Mouse (Mus musculus): ENCODE data around the gene Mrpl51.
A peak's percentile ranks its signal among the peaks of the same experiment; 100 is the strongest.

Gene Mrpl51

GRCm38 (mm10) chr6:125192016-125192714, 564 bp downstream of the Mrpl51 start:
- peak; percentile 92 for DNase-seq (ENCODE audit: low read depth, low spot score)

DNA sequence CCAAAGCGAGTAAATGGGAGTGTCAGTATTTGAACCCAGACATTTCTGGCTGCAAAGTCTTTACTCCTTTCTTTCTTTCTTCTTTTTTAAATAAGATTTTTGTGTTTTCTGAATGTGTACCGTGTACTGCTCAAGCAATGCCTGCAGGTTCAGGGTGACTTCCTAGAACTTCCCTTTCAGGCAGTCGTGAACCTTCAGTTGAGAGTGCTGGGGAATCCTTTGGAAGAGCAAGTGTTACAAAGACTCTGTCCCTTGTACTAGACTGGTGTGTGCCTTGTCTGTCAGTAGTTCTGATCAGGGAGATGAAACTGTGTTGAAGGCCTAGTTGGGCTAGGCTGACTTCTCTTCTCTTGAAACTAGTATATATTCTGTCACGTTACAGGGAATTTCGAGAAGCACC, 1.2 kb downstream of the Mrpl51 start:
- no peak for DNase-seq (ENCODE audit: low read depth, low spot score)

DNA sequence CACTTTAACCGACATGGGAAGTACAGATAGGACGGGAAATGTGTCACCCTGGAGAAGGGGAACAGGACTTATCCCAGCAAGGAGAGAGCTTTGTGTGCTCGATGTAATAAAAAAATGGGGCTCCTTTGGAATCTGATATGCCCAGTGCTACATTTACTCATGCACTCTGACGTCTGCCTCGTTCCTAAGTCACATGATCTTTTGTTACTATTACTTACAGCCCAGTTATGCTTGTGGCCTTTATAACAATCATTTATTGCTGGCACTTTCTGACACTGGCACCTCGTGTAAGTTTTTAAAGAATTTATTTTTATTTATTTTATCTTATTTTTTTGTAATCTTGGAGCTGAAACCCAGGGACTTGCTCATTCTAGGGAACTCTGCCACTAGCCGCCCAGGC, 1.8 kb downstream of the Mrpl51 start:
- DNase-seq (ENCODE audit: low read depth, low spot score): no peak

GRCm38 (mm10) chr6:125195541-125196075, 4.0 kb downstream of the Mrpl51 start:
- DNase-seq (ENCODE audit: low read depth, low spot score): no peak

GRCm38 (mm10) chr6:125196301-125196700, 4.7 kb downstream of the Mrpl51 start:
- no peak for DNase-seq (ENCODE audit: low read depth, low spot score)

DNA sequence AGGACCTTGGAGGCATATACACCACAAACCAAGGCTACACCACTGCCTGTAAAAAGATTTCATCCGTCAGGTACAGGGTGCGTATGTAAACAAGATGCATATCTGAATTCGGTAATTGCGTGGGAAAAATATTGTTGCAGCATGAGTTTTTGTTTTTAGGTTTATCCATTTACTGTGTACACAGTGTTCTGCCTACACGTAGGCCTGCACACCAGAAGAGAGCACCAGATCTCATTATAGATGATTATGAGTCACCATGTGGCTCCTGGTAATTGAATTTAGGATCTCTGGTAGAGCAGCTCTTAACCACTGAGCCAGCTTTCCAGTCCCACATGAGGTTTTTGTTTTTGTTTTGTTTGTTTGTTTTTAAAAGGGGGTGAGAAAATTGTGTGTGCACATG, 5.6 kb downstream of the Mrpl51 start:
- DNase-seq (ENCODE audit: low read depth, low spot score): no peak

DNA sequence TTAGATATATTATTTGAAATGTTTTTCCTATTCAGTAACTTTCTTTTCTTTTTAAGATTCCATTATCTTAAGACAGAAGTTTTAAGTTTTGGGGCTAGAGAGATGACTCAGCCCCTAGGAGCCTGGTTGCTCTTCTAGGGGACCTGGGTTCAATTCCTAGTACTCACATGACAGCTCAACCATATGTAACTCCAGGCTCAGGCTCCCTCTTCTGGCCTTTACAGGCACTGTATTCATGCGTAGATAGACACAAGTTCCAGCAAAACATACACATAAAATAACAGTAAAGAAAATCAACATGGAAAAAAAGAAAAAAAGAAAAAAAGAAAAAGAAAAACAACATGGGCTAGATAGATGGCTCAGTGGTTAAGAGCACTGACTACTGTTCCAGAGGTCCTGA, 18.8 kb downstream of the Mrpl51 start:
- peak; percentile 27 for DNase-seq (ENCODE audit: low read depth, low spot score)

GRCm38 (mm10) chr6:125212621-125213020, 21.0 kb downstream of the Mrpl51 start:
- DNase-seq (ENCODE audit: low read depth, low spot score): no peak

DNA sequence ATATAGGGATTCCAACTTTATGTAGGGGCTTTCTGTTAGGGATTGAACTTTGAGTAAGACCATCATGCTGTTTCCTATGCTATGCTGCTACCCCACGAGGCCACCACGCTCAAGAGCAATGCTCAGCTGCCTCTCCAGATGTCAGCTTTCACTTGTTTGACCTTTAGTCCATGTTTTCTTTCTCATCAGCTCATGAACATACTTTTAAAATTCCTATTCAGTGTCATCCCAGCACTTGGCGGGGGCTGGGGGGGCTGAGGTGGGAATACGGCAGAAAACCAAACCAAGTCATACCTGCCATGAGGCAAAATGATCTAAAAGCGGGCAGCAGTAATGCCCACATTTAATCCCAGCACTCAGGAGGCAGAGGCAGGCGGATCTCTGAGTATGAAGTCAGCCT, 21.5 kb downstream of the Mrpl51 start:
- DNase-seq (ENCODE audit: low read depth, low spot score): no peak

- DNase-seq (ENCODE audit: low read depth, low spot score): no peak
Observed at GRCm38 (mm10) chr6:125213715-125214114, 22.1 kb downstream of the Mrpl51 start.

- DNase-seq (ENCODE audit: low read depth, low spot score): peak; percentile 95
Observed at GRCm38 (mm10) chr6:125215148-125215954, 23.8 kb downstream of the Mrpl51 start, which contains the start of gene Vamp1. Vamp1 (plus strand) TSS chr6:125215551.

GRCm38 (mm10) chr6:125216898-125217297, 25.3 kb downstream of the Mrpl51 start:
- no peak for DNase-seq (ENCODE audit: low read depth, low spot score)

DNA sequence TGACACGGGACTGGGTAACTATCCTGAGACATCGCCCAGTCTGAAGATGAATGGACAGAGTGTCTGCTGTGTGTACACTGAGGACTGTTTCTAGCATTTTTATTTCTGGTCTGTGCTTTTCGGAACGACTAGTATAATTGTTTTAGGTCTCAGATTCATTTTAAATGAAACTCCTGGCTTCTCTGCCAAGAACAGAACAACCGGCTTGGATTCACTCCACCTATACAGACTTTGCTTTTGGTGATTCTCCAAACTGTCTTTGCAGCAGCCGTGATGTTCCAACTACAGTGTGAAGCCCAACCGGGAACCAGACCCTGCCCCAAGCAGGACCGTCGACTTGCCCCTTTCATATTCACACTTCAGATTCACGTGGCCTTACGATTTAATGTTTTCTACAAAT, 26.3 kb downstream of the Mrpl51 start:
- no peak for DNase-seq (ENCODE audit: low read depth, low spot score)

- DNase-seq (ENCODE audit: low read depth, low spot score): peak; percentile 88
Observed at GRCm38 (mm10) chr6:125218963-125219362, 27.4 kb downstream of the Mrpl51 start.

GRCm38 (mm10) chr6:125221115-125221745, 29.6 kb downstream of the Mrpl51 start:
- DNase-seq (ENCODE audit: low read depth, low spot score): peak; percentile 8

DNA sequence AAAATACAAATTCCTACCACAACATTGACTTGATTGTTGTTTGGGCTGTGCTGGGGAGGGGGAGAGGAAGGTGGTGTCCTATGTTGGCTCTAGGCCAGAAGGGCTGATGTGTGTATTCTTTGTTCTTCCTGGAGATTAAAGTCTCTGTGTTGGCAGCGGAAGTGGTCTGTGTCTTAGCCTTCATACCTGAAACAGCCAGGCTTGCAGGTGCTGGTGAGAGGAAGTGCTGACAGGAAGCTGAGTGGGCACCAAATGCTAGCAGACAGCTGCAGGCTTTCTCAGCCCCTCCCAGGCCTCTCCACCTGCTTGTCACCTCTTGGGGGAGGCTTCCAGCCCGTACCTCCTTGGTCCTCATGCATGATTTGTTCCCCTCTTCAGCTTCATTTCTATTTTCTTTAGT, 30.5 kb downstream of the Mrpl51 start:
- DNase-seq (ENCODE audit: low read depth, low spot score): peak; percentile 90

- peak; percentile 52 for DNase-seq (ENCODE audit: low read depth, low spot score)
Observed at GRCm38 (mm10) chr6:125222577-125222976, 31.0 kb downstream of the Mrpl51 start.

DNA sequence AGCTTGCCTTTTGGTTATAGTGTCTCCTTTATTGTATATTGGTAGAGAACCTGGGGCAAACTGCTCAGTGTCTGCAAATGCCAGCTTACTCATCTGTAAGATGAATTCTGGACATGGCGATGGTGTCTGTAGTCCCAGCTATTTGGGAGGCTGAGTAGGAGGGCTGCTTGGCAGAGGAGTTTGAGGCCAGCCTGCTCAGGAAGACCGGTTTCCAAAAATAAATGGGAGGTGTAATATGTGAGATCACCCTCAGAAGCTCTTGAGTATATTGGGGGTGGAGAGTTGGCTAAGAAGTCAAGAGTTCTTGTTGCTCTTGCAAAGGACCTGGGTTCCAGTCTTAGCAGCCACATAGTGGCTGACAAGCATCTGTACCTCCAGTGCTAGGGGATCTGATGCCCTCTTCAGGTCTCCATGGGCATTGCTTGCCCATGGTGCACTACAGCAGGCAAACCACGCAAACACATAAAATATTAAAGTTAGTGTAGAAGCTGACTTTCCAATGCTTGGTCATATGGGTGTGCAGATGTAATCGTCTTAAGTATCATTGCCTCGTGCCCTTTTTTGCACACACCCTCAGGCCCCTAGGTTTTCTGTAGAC, 34.0 kb downstream of the Mrpl51 start:
- peak; percentile 75 for DNase-seq (ENCODE audit: low read depth, low spot score)

GRCm38 (mm10) chr6:125230571-125230970, 39.0 kb downstream of the Mrpl51 start:
- no peak for DNase-seq (ENCODE audit: low read depth, low spot score)

- peak; percentile 76 for DNase-seq (ENCODE audit: low read depth, low spot score)
Observed at GRCm38 (mm10) chr6:125231117-125232044, 39.8 kb downstream of the Mrpl51 start, which contains the start of gene Tapbpl. Tapbpl (minus strand) TSS chr6:125231860.

- DNase-seq (ENCODE audit: low read depth, low spot score): peak; percentile 51
Observed at GRCm38 (mm10) chr6:125232045-125232437, 40.4 kb downstream of the Mrpl51 start.
